Mouse (Mus musculus): ENCODE measurements around the gene Tnfsf9. TPM values are rescaled to one million over a fixed set of nuclear protein-coding genes. Genes with fewer than 3 reads are reported as not detected.

Gene Tnfsf9
- polyA plus RNA-seq, 1 experiment from 2014 or later, result 1.9 TPM

Other genes with a start within 250 kb of the Tnfsf9 start
- gene Acsbg2, start 230.9 kb upstream of the Tnfsf9 start, polyA plus RNA-seq (2014; fragmentation: Nextera tagmentation; extraction: Ambion mirVana), result not detected in 2 replicates
- gene 1700061G19Rik, start 229.8 kb upstream of the Tnfsf9 start, polyA plus RNA-seq (2014; fragmentation: Nextera tagmentation; extraction: Ambion mirVana), result 0.35 and 0.74 TPM in 2 replicates
- 11.4 and 20.4 TPM in 2 replicates for gene Mllt1, start 169.9 kb upstream of the Tnfsf9 start, polyA plus RNA-seq (2014; fragmentation: Nextera tagmentation; extraction: Ambion mirVana)
- 0.16 TPM in 1 of 2 replicates, not detected in the other for gene Acer1, start 123.2 kb upstream of the Tnfsf9 start, polyA plus RNA-seq (2014; fragmentation: Nextera tagmentation; extraction: Ambion mirVana)
- 120 and 128 TPM in 2 replicates for gene Clpp, start 115.0 kb upstream of the Tnfsf9 start, polyA plus RNA-seq (2014; fragmentation: Nextera tagmentation; extraction: Ambion mirVana)
- 54.9 and 55.7 TPM in 2 replicates for gene Alkbh7, start 108.0 kb upstream of the Tnfsf9 start, polyA plus RNA-seq (2014; fragmentation: Nextera tagmentation; extraction: Ambion mirVana)
- gene Pspn, start 105.3 kb upstream of the Tnfsf9 start, polyA plus RNA-seq (2014; fragmentation: Nextera tagmentation; extraction: Ambion mirVana), result not detected in 2 replicates
- 29.2 and 31.0 TPM in 2 replicates for gene Gtf2f1, start 94.0 kb upstream of the Tnfsf9 start, polyA plus RNA-seq (2014; fragmentation: Nextera tagmentation; extraction: Ambion mirVana)
- 0.34 TPM in 1 of 2 replicates, not detected in the other for gene Gm17949, start 93.9 kb upstream of the Tnfsf9 start, polyA plus RNA-seq (2014; fragmentation: Nextera tagmentation; extraction: Ambion mirVana)
- gene Khsrp, start 73.8 kb upstream of the Tnfsf9 start, polyA plus RNA-seq (2014; fragmentation: Nextera tagmentation; extraction: Ambion mirVana), result 32.2 and 36.9 TPM in 2 replicates
- gene Slc25a41, start 63.7 kb upstream of the Tnfsf9 start, polyA plus RNA-seq (2014; fragmentation: Nextera tagmentation; extraction: Ambion mirVana), result not detected in 2 replicates
- 0.19 and 0.27 TPM in 2 replicates for gene Crb3, start 46.2 kb upstream of the Tnfsf9 start, polyA plus RNA-seq (2014; fragmentation: Nextera tagmentation; extraction: Ambion mirVana)
- gene Slc25a23, start 45.5 kb upstream of the Tnfsf9 start, polyA plus RNA-seq (2014; fragmentation: Nextera tagmentation; extraction: Ambion mirVana), result 16.1 and 18.0 TPM in 2 replicates
- gene Dennd1c, start 26.8 kb upstream of the Tnfsf9 start, polyA plus RNA-seq (2014; fragmentation: Nextera tagmentation; extraction: Ambion mirVana), result 0.50 and 0.69 TPM in 2 replicates
- gene Tubb4a, start 17.5 kb upstream of the Tnfsf9 start, polyA plus RNA-seq (2014; fragmentation: Nextera tagmentation; extraction: Ambion mirVana), result 5.6 and 7.5 TPM in 2 replicates
- not detected in 2 replicates for gene Cd70, start 44.5 kb downstream of the Tnfsf9 start, polyA plus RNA-seq (2014; fragmentation: Nextera tagmentation; extraction: Ambion mirVana)
- not detected in 2 replicates for gene Tnfsf14, start 88.9 kb downstream of the Tnfsf9 start, polyA plus RNA-seq (2014; fragmentation: Nextera tagmentation; extraction: Ambion mirVana)
- 0.74 and 1.00 TPM in 2 replicates for gene C3, start 122.8 kb downstream of the Tnfsf9 start, polyA plus RNA-seq (2014; fragmentation: Nextera tagmentation; extraction: Ambion mirVana)
- 27.4 and 29.0 TPM in 2 replicates for gene Gpr108, start 143.1 kb downstream of the Tnfsf9 start, polyA plus RNA-seq (2014; fragmentation: Nextera tagmentation; extraction: Ambion mirVana)
- gene Trip10, start 144.1 kb downstream of the Tnfsf9 start, polyA plus RNA-seq (2014; fragmentation: Nextera tagmentation; extraction: Ambion mirVana), result 32.9 and 33.0 TPM in 2 replicates
- 1.4 and 2.2 TPM in 2 replicates for gene Vav1, start 173.8 kb downstream of the Tnfsf9 start, polyA plus RNA-seq (2014; fragmentation: Nextera tagmentation; extraction: Ambion mirVana)